Comparison of ENCODE assay signal across 15 mouse cellular contexts in the genomic region with DNA sequence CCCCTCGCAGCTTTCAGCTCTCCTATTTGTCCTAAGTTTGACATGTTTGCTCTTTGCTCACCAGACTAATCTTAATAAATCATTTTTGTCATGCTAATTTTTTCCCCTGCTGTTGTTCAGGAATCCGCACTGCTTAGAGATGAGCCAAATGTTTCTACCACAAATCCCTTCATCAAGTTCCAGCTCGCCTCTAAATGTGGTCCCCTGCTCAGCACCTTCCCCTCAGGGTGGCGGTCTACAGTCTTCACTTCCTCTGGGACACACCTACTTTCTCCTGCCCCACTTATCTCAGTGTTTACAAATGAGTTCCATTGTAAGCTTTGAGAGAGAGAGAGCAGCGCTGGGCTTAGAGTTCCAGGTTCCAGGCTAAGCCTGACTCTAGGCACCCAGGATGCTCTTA.
"Had no signal": no experiment of that assay in that cellular context is flagged by ENCODE, and none has a peak within 500 bp of the region (broad histone marks: within the 10 kb centered on the region; RNA-seq: fewer than 3 reads in every experiment).

No protein-coding gene starts in this region.

- H3K36me3 ChIP-seq: kidney, embryonic 15.5 days; limb, embryonic 13.5 days; liver, embryonic 13.5 days had no signal

- H3K4me1 ChIP-seq: limb, embryonic 13.5 days had no signal

- H3K27me3 ChIP-seq: kidney, embryonic 15.5 days; limb, embryonic 13.5 days; liver, embryonic 13.5 days had no signal

- H3K9ac ChIP-seq: kidney, embryonic 15.5 days; limb, embryonic 13.5 days; liver, embryonic 13.5 days had no signal

- H3K4me3 ChIP-seq: kidney, embryonic 15.5 days; limb, embryonic 13.5 days; liver, embryonic 13.5 days had no signal

- H3K9me3 ChIP-seq: kidney, embryonic 15.5 days; limb, embryonic 13.5 days; liver, embryonic 13.5 days had no signal

- DNase-seq: kidney, adult 8-10 months; kidney, postnatal 10 days; kidney, postnatal 4 days; left cerebral cortex, postnatal 4 days; liver, embryonic 13.5 days; lung, adult 2 months; lung, postnatal 14 days; lung, postnatal 4 days; midbrain, embryonic 14.5 days; right cerebral cortex, postnatal 25 days; spleen, adult 18-20 months; thymus, postnatal 25 days had no signal

- H3K4me2 ChIP-seq: kidney, embryonic 15.5 days; limb, embryonic 13.5 days; liver, embryonic 13.5 days; midbrain, embryonic 11.5 days had no signal

- H3K27ac ChIP-seq: kidney, embryonic 15.5 days; limb, embryonic 13.5 days; liver, embryonic 13.5 days had no signal
